Mouse (Mus musculus): ENCODE measurements at regions not wholly inside any gene's neighbourhood (a gene's known extent, or its start where the extent isn't known, plus 50 kb on each side); places are given as distances from the start of the nearest gene placed in this dataset.

- no peak overlapping the region for H3K4me3 ChIP-seq
- TF ChIP-seq CTCF (conservative IDR thresholded peaks at IDR 0.05) = no peak
- H3K27ac ChIP-seq = no peak overlapping the region
- no peak for DNase-seq (ENCODE audit: low spot score in 2 of 2)
Measured at GRCm38 (mm10) chr13:110497461-110497860, 102.6 kb downstream of the Plk2 start.

GRCm38 (mm10) chr13:110507814-110508362 is 113.0 kb downstream of the Plk2 start:
- Histone ChIP-seq H3K27ac (no peak overlapping the region), H3K4me3 (no peak overlapping the region)
- TF ChIP-seq CTCF (conservative IDR thresholded peaks at IDR 0.05) = no peak
- no peak for DNase-seq (ENCODE audit: low spot score in 2 of 2)

GRCm38 (mm10) chr13:110517986-110518385 is 123.1 kb downstream of the Plk2 start:
- TF ChIP-seq CTCF (conservative IDR thresholded peaks at IDR 0.05) = no peak
- DNase-seq (ENCODE audit: low spot score in 2 of 2) = peak; percentile 19 to 48
- Histone ChIP-seq H3K4me3 (peak overlapping the region; percentile 22; the same call in 1 of the 2 replicates), H3K27ac (peak overlapping the region; percentile 78)

- Histone ChIP-seq H3K27ac (no peak overlapping the region), H3K4me3 (no peak overlapping the region)
- TF ChIP-seq CTCF (conservative IDR thresholded peaks at IDR 0.05) = no peak
- DNase-seq (ENCODE audit: low spot score in 2 of 2) = no peak
Measured at GRCm38 (mm10) chr13:110522974-110523373, 128.1 kb downstream of the Plk2 start.

GRCm38 (mm10) chr13:110527681-110528080 is 132.8 kb downstream of the Plk2 start:
- Histone ChIP-seq H3K4me3 (no peak overlapping the region), H3K27ac (no peak overlapping the region)
- DNase-seq (ENCODE audit: low spot score in 2 of 2) = no peak
- no peak for TF ChIP-seq CTCF (conservative IDR thresholded peaks at IDR 0.05)

GRCm38 (mm10) chr13:110529624-110530023 is 134.8 kb downstream of the Plk2 start:
- no peak for TF ChIP-seq CTCF (conservative IDR thresholded peaks at IDR 0.05)
- Histone ChIP-seq H3K27ac (no peak overlapping the region), H3K4me3 (no peak overlapping the region)

GRCm38 (mm10) chr13:110534320-110534764 is 139.5 kb downstream of the Plk2 start:
- no peak for TF ChIP-seq CTCF (conservative IDR thresholded peaks at IDR 0.05)
- H3K4me3 ChIP-seq = no peak overlapping the region
- H3K27ac ChIP-seq = no peak overlapping the region; the same call in 1 of the 2 replicates
- no peak for DNase-seq (ENCODE audit: low spot score in 2 of 2)

More at GRCm38 (mm10) chr13:110529624-110530023, 134.8 kb downstream of the Plk2 start:
- DNase-seq (ENCODE audit: low spot score in 2 of 2) = no peak

GRCm38 (mm10) chr13:110535785-110536184 is 140.9 kb downstream of the Plk2 start:
- H3K27ac ChIP-seq = no peak overlapping the region
- no peak for TF ChIP-seq CTCF (conservative IDR thresholded peaks at IDR 0.05)
- no peak for DNase-seq (ENCODE audit: low spot score in 2 of 2)
- no peak overlapping the region for H3K4me3 ChIP-seq

- Histone ChIP-seq H3K27ac (no peak overlapping the region), H3K4me3 (no peak overlapping the region)
- no peak for TF ChIP-seq CTCF (conservative IDR thresholded peaks at IDR 0.05)
- DNase-seq (ENCODE audit: low spot score in 2 of 2) = no peak
Measured at GRCm38 (mm10) chr13:110537960-110538463, 143.2 kb downstream of the Plk2 start.

- TF ChIP-seq CTCF (conservative IDR thresholded peaks at IDR 0.05) = no peak
- Histone ChIP-seq H3K27ac (peak overlapping the region; percentile 86), H3K4me3 (no peak overlapping the region)
- DNase-seq (ENCODE audit: low spot score in 2 of 2) = peak in 1 of 2 experiments; percentile 48
Measured at GRCm38 (mm10) chr13:110540543-110541265, 145.9 kb downstream of the Plk2 start.

- peak overlapping the region; percentile 86 for H3K27ac ChIP-seq
- peak in 1 of 2 experiments; percentile 23 for DNase-seq (ENCODE audit: low spot score in 2 of 2)
- H3K4me3 ChIP-seq = no peak overlapping the region
Measured at GRCm38 (mm10) chr13:110541288-110542148, 146.7 kb downstream of the Plk2 start.

GRCm38 (mm10) chr13:110542303-110543065 is 147.6 kb downstream of the Plk2 start:
- H3K4me3 ChIP-seq = no peak overlapping the region
- H3K27ac ChIP-seq = no peak overlapping the region
- no peak for DNase-seq (ENCODE audit: low spot score in 2 of 2)
- no peak for TF ChIP-seq CTCF (conservative IDR thresholded peaks at IDR 0.05)

More at GRCm38 (mm10) chr13:110541288-110542148, 146.7 kb downstream of the Plk2 start:
- TF ChIP-seq CTCF (conservative IDR thresholded peaks at IDR 0.05) = no peak
